Mouse (Mus musculus) testis, adult 2 months (tissue): ENCODE data around the gene Lancl3. TPM values are rescaled to one million over a fixed set of nuclear protein-coding genes. Genes with fewer than 3 reads are reported as not detected.

Experiments
- H3K27ac ChIP-seq: fragments of 200-500 bp; 2 replicates; pipeline ENCODE4 v1.5.1; 2012; ENCODE audit warnings: low read depth, low read length; ENCODE audit not compliant: control insufficient read depth, insufficient read depth
- H3K27me3 ChIP-seq: fragments of 200-500 bp; 2 replicates; pipeline ENCODE4 v1.6.1; 2012; ENCODE audit warnings: mild to moderate bottlenecking, low read length, moderate library complexity; ENCODE audit not compliant: control insufficient read depth, insufficient read depth
- H3K36me3 ChIP-seq: fragments of 200-500 bp; 2 replicates; pipeline ENCODE4 v1.6.1; 2012; ENCODE audit warnings: mild to moderate bottlenecking, low read length; ENCODE audit not compliant: control insufficient read depth, insufficient read depth
- H3K4me1 ChIP-seq: fragments of 200-500 bp; 2 replicates; pipeline ENCODE4 v1.6.1; 2012; ENCODE audit warnings: low read length; ENCODE audit not compliant: control insufficient read depth, insufficient read depth
- H3K4me3 ChIP-seq: fragments of 200-500 bp; 2 replicates; pipeline ENCODE4 v1.5.1; 2012; ENCODE audit warnings: low read depth, mild to moderate bottlenecking, low read length, moderate library complexity, mixed read lengths; ENCODE audit not compliant: control insufficient read depth
- CTCF ChIP-seq: fragments of 200-500 bp; IDR thresholded peaks from 2 replicates; pipeline ENCODE4 v1.5.1; 2012; ENCODE audit warnings: low read depth, mild to moderate bottlenecking, inconsistent platforms, low read length, moderate library complexity; ENCODE audit not compliant: control insufficient read depth, insufficient read depth, insufficient replicate concordance
- POLR2A ChIP-seq: fragments of 200-500 bp; IDR thresholded peaks from 2 replicates; pipeline ENCODE4 v1.6.1; 2012; ENCODE audit warnings: low read depth, mild to moderate bottlenecking, inconsistent platforms, low read length, moderate library complexity; ENCODE audit not compliant: control insufficient read depth
- polyA plus RNA-seq: library from polyadenylated mRNA; depleted of rRNA; stranded (reverse); fragments of >200 nt; gene quantifications from 2 replicates; pipeline ENCODE4 v1.2.3, GENCODE M21; 2012

Lancl3 gene
- polyA plus RNA-seq, 1 experiment = 0.36 TPM

- Histone ChIP-seq H3K4me1 (no peaks in the 10 kb centered on the region), H3K27me3 (no peaks in the 10 kb centered on the region), H3K36me3 (no peaks in the 10 kb centered on the region), H3K27ac (peak overlapping the region; percentile 25; the same call in 1 of the 2 replicates), H3K4me3 (no peak overlapping the region)
- TF ChIP-seq CTCF (no peak), POLR2A (no peak)
These were observed 43.7 kb downstream of the Lancl3 start for GRCm38 (mm10) chrX:9243381-9243864.

GRCm38 (mm10) chrX:9244603-9245336 is 45.1 kb downstream of the Lancl3 start:
- TF ChIP-seq POLR2A = no peak
- no peak for TF ChIP-seq CTCF
- Histone ChIP-seq H3K27ac (no peak overlapping the region), H3K36me3 (no peaks in the 10 kb centered on the region), H3K27me3 (no peaks in the 10 kb centered on the region), H3K4me3 (no peak overlapping the region), H3K4me1 (no peaks in the 10 kb centered on the region)

GRCm38 (mm10) chrX:9248911-9249310 is 49.2 kb downstream of the Lancl3 start:
- no peaks in the 10 kb centered on the region for H3K27me3 ChIP-seq
- H3K4me1 ChIP-seq = no peaks in the 10 kb centered on the region
- no peaks in the 10 kb centered on the region for H3K36me3 ChIP-seq
- no peak overlapping the region for H3K4me3 ChIP-seq
- no peak for TF ChIP-seq CTCF
- TF ChIP-seq POLR2A = no peak
- no peak overlapping the region for H3K27ac ChIP-seq

GRCm38 (mm10) chrX:9253990-9254389 is 54.3 kb downstream of the Lancl3 start:
- TF ChIP-seq CTCF (no peak), POLR2A (no peak)
- no peak overlapping the region for H3K4me3 ChIP-seq
- no peaks in the 10 kb centered on the region for H3K36me3 ChIP-seq
- H3K4me1 ChIP-seq = no peaks in the 10 kb centered on the region
- no peak overlapping the region for H3K27ac ChIP-seq
- no peaks in the 10 kb centered on the region for H3K27me3 ChIP-seq

- Histone ChIP-seq H3K27me3 (no peaks in the 10 kb centered on the region), H3K4me3 (no peak overlapping the region), H3K4me1 (no peaks in the 10 kb centered on the region), H3K27ac (no peak overlapping the region), H3K36me3 (no peaks in the 10 kb centered on the region)
- no peak for TF ChIP-seq POLR2A
- no peak for TF ChIP-seq CTCF
These were observed 55.2 kb downstream of the Lancl3 start for GRCm38 (mm10) chrX:9254901-9255300.

- Histone ChIP-seq H3K36me3 (no peaks in the 10 kb centered on the region), H3K4me3 (no peak within 1 kb of the TSS), H3K27ac (no peak within 1 kb of the TSS), H3K27me3 (no peaks in the 10 kb centered on the region), H3K4me1 (no peaks in the 10 kb centered on the region)
- no peak for TF ChIP-seq POLR2A
- no peak for TF ChIP-seq CTCF
These were observed 57.1 kb downstream of the Lancl3 start, which contains the start of gene Gm14862 for GRCm38 (mm10) chrX:9256766-9257165. Gm14862 (minus strand) TSS chrX:9256899.

GRCm38 (mm10) chrX:9257831-9258230 is 58.1 kb downstream of the Lancl3 start:
- Histone ChIP-seq H3K27ac (no peak overlapping the region), H3K4me1 (no peaks in the 10 kb centered on the region), H3K4me3 (no peak overlapping the region), H3K27me3 (no peaks in the 10 kb centered on the region), H3K36me3 (no peaks in the 10 kb centered on the region)
- TF ChIP-seq POLR2A (no peak), CTCF (no peak)
